Mouse (Mus musculus) A20 (cell line): Measurements from ENCODE around the gene Plekhm2.
A peak's percentile ranks its signal among the peaks of the same experiment; 100 is the strongest.

Experiments used
- DNase-seq: peaks from one replicate; pipeline ENCODE4 v3.0.0-alpha.2; 2011; ENCODE audit warnings: low read depth, low spot score

Gene Plekhm2

DNA sequence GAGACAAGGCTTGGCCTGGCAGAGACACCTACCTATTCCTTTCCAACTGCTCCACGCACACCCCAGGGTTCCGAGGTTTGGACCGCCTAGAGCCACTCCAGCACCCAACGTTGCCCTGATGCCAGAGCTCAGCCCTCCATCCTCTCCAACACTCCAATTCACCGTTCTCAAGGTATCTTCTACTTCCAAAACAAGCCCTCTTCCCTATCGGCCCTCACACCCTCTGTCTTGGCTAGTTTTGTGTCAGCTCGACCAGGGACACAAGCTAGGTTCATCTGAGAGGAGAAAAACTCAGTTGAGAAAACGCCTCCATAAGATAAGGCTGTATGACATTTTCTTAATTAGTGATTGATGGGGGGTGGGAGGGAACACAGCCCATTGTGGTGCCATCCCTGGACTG lies at the start of gene Plekhm2:
Gene Plekhm2 (minus strand): TSS at position 101 of the 400 bp plus-strand sequence.
- no peak for DNase-seq

DNA sequence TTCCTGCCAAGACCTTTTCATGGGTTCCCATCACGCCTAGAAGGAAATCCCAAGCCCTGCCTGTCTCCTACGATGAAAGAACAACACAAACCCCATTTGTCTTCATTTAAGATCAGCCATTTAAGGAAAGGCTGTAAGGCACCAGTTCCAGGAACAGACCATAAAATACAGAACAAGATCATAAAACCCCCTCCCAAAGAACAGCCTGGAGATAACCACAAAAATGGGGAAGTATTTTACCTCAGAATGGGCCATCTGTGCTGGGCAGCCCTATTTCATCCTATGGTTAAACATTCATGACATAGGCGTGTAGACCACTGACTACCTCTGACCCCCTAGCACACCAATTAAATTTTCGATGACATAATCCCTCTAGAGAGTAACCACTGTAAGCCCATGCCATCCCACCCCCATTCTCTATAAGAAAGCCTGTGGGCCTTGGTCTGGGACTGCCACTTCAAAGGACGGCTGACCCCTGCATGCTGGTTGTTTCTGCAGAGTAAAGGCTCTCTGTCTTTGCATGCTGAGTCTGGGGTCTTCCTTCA lies 49.0 kb upstream of the Plekhm2 start:
- no peak for DNase-seq

DNA sequence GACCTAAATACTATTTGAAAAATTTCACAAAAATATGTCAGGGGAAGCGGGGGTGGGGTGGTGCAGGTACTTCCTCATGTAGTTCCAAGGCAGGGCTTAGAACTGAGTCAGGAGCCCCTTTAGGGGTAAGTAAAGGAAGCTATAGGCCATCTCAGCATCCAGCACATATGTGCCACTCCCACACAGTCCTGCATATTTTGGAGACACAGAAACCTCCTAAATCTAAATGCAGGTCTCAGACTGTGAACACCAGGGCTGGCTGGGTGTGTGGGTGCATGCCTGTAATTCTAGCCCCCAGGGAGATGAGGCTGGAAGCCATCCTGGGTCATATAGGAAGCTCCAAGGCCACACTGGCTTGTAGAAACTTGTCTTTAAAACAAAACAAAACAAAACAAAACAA lies 46.6 kb upstream of the Plekhm2 start:
- DNase-seq = no peak

DNA sequence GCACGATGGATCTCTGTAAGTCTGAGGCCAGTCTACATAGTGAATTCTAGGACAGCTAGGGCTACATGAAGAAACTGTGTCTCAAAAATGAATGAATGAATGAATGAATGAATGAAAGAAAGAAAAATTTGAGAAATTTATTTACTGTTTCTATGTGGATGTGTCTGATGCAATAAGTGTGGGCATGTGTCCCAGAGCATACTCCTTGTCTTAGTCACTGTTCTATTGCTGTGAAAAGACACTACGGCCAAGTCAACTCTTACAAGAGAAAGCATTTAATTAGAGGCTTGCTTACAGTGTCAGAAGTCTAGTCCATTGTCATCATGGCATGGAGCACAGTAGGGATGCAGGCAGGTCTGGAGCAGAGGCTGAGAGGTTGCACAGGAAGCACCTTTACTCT lies 44.3 kb upstream of the Plekhm2 start:
- no peak for DNase-seq

DNA sequence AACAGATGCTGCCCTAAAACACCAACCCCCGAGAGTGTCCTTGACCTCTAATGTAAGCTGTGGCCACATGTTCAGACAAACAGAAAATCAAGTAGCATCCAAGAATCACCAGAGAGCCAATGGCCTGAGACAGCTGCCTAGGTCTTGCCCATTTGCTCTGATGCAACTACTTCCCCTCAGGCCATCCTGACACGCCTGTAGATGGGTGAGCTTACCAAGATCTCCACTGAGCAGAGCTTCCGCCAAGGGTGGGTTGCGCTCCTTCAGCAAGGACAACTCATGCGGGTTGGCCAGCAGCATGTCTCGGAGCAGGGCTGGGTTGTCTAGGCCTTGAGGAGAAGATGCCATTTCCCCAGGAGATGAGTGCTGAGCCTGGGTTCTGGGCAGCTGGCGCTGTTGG lies 43.3 kb upstream of the Plekhm2 start:
- DNase-seq = no peak

DNA sequence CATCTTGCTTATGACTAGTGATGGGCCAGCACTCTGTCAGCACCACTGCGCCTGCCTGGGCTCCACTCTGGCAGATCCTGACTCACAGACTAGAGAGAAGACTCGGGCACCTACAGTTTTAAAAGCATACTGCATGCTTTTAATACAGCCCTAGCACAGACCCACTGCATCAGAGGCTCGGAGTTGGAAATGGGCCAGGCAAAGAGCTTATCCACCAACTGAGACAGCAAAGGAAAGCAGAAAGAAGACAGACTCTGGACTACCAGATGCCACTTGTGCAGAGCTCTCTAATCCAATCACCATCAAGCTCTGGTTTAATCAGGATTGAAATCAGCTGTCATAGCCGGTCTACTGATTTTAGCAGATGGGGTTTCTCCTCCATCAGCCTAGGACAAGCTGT lies 40.6 kb upstream of the Plekhm2 start:
- DNase-seq = no peak

DNA sequence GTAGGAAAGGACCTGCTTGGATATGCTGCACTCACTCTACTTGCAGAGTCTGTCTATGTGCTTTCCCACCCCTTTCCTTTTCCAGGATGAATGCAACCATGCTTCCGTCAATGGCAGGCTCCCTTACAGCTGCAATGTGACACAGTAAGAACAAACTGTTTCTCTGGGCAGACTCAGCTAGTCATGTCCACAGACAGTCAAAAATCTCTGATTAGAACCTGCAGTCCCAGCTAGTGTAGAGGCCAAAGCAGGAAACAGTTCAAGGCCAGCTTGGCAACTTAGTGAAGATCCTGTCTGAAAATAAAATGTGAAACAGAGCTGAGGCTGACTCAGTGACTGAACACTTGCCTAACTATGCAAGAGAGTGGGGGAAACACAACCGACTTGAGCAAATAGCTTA lies 39.9 kb upstream of the Plekhm2 start:
- DNase-seq = no peak

DNA sequence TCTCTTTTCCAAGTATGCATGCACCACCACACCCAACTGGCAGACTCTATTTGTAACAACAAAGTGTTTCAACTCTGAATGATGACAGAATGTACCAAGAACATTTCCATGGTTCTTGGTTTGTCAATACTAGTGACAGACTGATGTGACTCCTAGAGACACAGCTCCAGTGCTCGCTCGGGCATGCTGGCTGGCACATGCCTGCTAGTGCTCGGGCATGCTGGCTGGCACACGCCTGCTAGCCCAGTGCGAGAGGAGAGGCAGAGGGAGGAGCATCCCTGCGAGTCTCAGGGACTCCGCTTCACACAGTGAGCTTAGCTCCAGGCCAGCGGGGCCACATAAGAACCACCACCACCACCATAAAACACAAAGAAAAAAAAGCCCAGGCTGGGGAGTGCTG lies 30.0 kb upstream of the Plekhm2 start:
- DNase-seq = no peak

DNA sequence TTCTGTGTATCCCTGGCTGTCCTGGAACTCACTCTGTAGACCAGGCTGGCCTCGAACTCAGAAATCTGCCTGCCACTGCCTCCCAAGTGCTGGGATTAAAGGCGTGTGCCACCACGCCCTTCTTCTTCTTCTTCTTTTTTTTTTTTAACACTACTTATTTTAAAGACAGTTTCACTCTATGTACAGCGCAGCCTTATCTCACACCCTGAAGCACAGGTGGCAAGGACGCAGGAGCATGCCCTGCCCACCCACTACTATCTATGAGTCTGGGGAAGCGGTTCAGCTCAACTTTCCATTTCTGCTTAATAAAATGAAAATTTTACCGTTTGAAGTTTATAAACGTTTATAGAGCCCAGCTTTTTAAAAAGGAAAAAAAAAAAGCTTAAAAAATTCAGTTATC lies 23.8 kb upstream of the Plekhm2 start:
- DNase-seq = no peak

DNA sequence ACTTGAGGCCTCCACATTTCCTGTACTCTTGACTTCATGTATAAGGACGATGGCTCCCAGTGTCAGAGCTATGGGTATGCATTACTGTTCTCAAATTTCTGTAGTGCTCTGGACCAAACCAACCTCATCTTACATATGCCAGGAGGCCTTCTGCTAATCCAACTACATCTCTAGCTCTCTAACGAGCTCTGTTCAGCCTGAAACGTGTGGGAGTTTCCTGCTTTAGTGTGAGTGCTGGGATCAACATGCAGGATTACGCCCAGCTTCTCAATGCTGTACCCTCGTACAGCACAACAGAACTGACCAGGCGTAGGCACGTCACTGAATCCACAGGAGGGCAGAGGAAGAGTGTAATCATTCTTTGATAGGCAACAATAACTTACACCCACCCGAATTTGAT lies 21.8 kb upstream of the Plekhm2 start:
- no peak for DNase-seq

DNA sequence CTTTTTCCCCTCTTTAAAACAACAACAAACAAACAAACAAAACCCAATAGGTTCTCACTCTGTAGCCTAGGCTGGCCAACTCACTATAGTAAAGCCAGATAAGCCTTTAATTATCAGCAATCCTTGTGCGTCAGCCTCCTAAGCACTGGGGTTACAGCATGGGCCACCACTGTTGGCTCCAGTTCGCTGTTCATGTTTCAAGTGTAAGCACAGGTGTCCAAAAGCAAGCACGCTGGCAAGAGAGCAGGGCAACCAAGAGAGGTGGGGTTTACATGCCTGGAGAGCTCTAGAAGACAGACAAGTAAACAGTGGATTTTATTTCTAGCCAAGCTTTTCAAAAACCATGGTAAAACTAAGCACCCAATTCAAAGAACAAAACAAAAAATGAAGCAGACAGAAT lies 21.4 kb upstream of the Plekhm2 start:
- DNase-seq = no peak

DNA sequence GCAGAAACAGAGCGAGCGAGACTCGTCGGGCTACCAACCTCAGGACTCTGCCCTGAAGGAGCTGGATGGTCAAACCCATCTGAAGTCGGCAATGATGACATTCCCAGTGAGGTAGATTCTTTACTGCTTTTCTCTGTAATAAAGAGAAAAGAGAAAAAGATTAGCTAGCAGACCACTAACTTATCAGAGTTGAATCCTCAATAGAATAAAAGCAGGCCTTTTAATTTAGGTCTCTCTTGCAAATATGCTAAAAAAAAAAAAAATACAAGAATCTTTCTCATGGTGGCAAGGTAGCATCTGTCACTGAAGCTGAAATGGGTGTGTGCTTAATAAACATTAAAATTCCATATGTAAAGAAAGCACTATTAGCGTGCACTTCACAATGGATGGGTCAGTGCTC lies 20.8 kb upstream of the Plekhm2 start, which contains the start of gene Rsc1a1:
Gene Rsc1a1 (minus strand): TSS at position 101 of the 400 bp plus-strand sequence.
- DNase-seq = no peak

DNA sequence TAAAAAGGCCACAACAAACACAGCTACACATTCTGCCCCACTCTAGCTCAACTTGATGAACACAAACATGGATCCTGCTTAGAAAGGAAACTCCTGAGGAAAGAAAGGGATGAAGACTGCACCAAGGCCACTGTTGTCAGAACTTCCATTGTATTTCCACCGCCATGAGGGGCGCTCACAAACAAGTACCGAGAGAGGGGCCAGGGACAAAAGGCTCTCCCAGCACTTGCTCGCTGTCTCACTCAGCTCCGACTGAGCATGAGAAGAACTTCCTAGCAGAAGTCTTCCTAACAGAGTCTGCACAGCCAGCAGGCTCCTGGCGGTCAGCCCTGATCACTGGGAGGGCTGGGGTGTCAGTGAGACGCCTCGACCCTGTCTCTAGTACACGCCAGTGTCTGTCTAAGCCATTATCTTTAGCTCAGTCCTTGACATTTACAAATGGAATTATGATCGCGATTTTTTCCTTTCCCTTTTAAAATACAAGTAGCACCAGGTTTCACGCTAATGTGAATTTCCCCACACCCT lies 18.1 kb upstream of the Plekhm2 start:
- DNase-seq = no peak

DNA sequence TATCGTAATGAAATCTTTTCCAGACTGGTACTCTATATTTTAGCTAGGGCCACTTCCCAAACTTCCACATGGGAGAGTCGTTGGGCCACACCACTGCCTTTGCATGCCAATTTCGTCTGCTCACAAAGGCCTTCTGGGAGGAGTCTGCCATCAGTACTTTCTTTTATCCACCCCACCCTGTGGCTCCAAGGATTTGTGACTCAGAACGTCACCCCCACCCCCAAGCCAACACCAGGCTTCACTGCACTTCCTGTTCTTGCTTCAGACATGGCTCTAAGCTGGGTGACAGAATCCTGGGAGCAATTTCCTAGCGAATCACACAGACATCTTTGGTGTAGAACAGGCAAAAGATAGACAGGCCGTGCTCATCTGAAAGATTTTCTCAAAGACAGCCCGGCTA lies 17.1 kb upstream of the Plekhm2 start:
- DNase-seq = no peak

DNA sequence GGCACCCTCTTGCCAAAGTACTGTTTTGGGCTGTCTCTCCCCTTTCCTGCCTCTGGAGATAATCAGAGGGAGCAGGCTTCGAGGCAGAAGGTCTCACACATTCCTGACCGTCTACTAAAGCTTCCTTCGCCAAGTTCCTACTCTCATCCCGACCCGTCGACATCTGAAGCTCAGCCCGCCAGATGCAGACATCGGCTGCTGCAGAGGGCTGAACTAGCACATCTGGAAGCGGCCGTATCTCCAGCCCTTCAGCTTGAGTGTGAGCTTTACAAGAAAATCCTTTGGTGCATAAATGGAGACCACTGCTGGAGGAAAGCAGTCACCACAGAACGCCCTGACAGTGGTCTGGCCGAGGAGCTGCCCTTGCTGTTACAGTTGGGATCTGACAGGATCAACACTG lies 16.2 kb upstream of the Plekhm2 start:
- no peak for DNase-seq

DNA sequence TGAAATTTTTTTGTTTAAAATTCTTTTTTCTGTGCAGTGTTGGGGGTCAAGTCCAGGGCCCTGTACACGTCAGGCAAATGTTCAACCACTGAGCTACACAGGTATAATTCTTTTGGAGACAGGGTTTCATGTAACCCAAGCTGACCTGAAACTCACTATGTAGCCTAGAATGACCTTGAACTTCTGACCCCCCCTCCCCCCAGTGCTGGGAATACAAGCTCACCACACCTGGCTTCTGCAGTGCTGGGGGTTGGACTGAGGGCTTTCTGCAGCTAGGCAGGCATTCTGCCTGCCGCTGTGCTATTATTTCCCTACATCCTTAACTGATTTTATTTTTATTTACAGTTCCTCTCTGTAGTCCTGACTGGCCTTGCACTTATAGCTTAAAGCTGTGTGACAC lies 14.3 kb upstream of the Plekhm2 start:
- DNase-seq = no peak

DNA sequence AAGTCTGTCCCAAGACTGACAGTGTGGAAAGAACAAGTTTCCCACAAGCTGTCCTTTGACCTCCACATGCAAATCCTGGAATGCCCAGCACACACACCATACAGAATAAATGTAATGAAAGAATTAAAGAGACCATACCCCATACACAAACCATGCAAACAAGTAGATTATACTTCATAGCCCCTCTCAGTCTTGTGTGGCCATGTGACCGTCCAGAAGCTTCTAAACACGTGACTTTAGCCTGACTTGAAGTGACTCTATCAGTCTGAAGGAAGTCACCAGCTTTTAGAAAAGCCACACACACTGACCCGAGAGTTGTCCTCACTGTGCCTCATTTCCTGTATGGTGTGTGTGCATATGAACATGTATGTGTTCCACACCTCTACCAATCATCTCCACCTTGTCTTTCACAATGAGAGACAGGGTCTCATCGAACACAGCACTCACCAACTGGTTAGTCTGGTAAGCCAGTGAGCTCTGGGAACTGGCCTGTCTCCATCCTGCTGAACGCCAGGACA lies 11.8 kb upstream of the Plekhm2 start:
- DNase-seq = no peak

DNA sequence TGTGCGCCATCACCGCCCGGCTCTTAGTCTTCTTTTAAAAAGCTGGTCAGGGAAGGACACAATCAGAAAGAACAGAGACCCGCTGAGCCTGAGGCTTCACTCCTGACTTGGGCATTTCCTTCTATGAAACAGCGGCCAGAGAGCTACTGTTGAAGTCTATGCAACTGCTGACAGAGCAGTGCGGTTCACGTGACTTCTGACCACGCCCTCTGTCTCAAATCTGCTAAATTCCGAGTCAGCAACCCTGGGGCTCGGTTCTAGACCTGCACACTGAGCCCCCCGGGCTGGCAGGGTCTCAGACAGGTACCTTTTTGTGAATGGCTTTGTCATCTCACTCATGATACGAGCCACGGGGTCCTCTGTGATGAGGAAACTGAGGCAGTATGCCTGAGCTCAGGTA lies 7.6 kb upstream of the Plekhm2 start:
- DNase-seq = no peak

DNA sequence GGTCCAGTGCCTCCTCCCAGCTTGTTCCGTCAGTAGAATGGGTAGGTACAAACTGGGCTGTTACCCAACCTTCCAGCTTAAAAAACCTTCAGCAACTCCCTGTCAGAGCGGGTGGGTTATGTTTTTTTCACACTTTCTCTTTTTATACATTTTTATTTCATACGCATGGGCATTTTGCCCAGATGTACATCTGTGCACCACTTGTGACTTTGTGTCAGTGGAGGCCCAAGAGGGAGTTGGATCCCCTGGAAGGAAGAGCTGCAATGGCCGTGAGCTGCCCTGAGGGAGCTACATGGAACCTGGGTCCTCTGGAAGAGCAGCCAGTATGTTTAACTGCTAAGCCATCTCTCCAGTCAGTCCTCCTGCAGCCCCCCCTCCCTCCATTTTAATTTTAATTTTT lies 6.7 kb upstream of the Plekhm2 start:
- no peak for DNase-seq

DNA sequence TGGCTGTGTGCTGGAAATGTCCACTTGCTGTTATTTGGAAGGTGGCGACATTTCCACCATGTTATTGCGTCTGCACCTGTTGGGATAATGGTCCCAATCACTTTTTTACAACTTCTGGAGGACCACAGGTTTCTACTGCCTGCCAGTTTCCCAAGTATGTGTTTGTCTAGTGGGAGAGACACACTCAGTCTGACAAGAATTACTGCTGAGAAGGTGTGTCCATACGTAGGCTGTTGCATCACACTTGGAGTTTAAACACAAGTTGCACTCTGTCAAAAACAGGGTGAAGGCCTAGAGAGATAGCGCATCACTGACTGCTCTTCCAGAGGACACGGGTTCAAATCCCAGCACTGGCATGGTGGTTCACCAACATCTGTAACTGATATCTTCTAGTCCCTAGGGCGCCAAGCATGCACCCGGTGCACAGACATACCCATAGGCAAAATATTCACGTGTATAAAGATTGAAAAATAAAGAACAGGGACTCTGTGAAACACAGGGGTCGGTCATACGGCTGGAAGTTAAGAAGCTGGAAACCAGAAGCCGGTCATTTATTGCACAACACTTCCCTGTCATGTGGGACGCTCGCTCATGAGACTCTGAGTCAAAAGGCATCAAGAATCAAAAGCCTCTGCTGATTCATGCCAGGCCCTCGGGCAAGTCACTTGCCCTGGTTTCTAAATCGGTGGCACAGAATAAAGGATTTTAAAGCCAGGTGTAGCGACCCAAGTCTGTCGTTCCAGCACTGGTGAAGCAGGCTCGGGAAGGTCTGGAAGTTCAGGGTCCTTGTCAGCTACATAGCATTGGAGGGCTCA lies 5.4 kb upstream of the Plekhm2 start:
- DNase-seq = no peak

DNA sequence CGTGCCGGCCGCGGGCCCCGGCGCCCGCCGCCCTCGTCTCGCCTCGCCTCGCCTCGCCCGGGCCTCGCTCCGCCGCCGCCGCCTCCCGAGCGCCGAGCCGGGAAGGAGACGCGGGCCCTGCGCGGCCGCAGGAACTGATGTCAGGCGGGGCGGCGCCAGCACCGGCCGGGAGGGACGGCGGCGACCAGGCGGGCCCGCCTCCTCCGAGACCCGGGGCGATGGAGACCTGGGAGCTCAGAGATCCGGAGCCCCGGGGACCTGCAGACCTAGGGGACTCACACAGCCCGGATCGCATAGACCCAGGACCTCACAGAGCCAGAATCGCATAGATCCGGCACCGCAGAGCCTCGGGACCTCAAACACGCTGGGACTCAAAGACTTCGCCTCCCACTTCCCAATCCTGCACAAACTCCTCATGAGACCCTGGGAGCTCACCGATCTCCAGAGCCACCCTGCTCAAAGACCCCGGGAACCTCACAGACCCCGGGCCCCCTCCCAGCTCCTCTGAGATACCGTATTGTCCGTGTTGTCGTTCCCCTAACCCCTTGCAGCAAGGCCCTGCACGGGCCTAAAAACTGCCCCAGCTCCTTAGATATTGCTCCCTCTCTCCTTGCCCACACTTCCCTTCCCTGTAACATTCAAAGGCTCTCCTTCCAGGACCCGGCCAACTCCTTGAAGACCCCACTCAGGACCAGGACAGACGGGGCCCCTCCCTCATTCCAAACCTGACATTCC lies 521 bp downstream of the Plekhm2 start:
- peak; percentile 67 for DNase-seq
